Mouse (Mus musculus): Measurements from ENCODE around the gene Adcy9.

DNA sequence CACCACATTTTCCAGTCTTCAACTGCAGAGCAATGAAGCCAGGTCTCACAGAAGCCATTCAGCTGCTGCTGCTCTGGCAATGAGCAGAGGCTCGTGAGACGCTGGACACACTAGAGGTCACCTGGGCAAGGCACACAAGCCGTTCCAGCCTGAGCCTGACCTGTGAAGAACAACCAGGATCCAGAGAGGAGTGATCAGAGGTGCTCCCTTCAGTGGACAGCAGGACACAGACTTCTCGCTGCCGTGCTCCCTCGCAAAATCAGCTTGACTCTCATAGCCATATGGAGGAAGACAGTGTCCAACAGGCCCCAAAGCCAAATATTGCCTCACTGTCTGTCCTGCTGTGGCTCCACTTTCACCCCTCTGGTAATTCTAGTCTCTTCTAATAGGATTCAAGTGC is 29.1 kb upstream of the Adcy9 start:
- no peak for TF ChIP-seq CTCF (IDR thresholded peaks at IDR 0.05; ENCODE audit: low read depth)
- no peak for TF ChIP-seq EP300 (IDR thresholded peaks at IDR 0.05; ENCODE audit: low read depth)
